Mouse (Mus musculus): ENCODE measurements around the gene Tlr8.
"Not testable (repeated sequence)": the region's sequence is repeated elsewhere in the genome, so short reads cannot be mapped to it uniquely, and the experiment has no call there.

Tlr8 gene

DNA sequence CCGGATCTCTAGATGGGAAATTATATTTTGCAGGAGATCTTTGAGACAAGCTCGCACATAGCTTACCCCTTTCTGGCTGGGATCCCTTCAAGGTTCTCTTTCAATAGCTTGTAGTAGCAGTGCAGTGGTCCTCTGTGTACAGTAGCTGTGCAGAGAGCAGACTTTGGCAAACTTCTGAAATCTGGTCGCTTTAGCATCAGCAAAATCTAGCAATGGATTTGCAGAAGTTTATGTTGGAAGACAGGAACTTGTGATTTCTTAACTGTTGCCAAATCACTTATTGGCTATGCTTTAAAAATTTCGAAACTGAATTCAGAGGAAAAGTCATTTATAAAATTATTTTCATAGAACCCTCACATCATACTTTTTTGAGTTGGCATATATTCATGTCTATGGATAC is at the start of gene Tlr8:
Gene Tlr8, minus strand, starts transcription at position 244 of the 400 bp plus-strand sequence.
- no peak for DNase-seq (ENCODE audit: low spot score)

- DNase-seq (ENCODE audit: low spot score): not testable (repeated sequence)
Measured at GRCm38 (mm10) chrX:167302061-167302460, 37.9 kb upstream of the Tlr8 start.

DNA sequence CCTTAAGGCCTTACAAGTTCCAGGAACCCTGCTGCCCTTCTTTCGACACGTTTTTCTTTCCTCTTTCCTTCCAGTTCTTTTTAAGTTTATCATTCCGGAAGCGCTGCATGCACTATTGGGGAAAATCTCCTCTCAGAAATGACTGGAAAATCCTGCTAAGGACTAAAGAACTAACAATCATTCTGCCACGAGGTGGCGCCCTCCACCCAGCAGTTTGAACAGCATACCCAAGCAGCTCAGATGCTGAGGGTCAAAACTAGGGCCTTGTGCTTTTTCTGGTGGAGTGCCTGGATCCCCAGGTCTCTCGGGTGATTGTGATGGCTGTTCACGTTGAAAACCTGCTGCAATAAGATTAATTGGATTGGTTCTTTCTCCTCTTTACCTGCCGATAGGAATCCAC is 12.8 kb upstream of the Tlr8 start:
- peak; percentile 84 for DNase-seq (ENCODE audit: low spot score)

GRCm38 (mm10) chrX:167276551-167276950 is 12.4 kb upstream of the Tlr8 start:
- DNase-seq (ENCODE audit: low spot score): peak; percentile 4

DNA sequence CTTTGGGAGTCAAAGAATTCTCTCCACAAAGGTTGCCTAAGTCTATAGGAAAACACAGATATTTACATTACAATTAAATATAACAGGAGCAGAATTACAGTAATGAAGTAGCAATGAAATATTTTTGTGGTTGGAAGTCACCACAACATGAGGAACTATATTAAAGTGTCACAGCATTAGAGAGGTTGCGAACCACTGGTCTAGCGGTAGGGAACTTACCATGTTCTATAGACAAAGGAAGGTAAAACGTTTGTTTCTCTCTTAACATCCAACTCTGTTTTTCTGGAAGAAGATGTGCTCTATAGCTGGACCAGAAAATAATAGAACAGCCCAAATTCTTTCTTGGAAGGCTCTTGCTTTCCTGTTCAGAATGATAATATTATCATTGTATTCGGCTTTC is 599 bp downstream of the Tlr8 start:
- no peak for DNase-seq (ENCODE audit: low spot score)

- no peak for DNase-seq (ENCODE audit: low spot score)
Measured at GRCm38 (mm10) chrX:167241736-167242135, 22.4 kb downstream of the Tlr8 start.

GRCm38 (mm10) chrX:167239293-167239921 is 24.7 kb downstream of the Tlr8 start:
- no peak for DNase-seq (ENCODE audit: low spot score)

DNA sequence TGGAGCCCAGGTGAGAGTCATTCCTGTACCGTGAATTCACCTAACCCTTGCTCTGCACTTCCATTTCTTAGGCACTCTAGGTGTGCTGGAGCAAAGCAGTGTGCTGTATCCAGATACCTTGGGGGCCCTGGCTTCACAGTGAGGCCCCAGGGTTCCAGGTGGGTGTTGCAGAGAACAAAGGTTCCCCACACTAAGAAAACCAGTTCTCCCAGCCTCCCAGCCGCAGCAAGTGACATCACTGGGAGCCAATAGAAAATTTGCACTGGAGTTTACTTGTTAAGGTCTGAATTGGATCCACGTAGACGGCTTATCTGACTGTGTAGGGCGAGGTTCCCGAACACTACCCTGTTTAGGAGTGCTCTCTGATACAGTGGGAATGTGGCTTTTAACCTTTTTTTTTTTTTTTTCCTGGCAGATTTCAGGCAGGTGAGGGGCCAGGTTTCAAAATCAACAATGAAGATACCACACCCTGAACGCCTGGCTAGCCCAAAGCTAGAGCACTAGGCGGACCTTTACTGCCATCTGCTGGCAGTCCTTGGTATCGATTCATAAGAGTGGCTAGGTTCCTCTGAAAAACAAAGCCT is 30.9 kb downstream of the Tlr8 start:
- peak; percentile 68 for DNase-seq (ENCODE audit: low spot score)

GRCm38 (mm10) chrX:167231150-167231549 is 33.0 kb downstream of the Tlr8 start:
- DNase-seq (ENCODE audit: low spot score): no peak

DNA sequence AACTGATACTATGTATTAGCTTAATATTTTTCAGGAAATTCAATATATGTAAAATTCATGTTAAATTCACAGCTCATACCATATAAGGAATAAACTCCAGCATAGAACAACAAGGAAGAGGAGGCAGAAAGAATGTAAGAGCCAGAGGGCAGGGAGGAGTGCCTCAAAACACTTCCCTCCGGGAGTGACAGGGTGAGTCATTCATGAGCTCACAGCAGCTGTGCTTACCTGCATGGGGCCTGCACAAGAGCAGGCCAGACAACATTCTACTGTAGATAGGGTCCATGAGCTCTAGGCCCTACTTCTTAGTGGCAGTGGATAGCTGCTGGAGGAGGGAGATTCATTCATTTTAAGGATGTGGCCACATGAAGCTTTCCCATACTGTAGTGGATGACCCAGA is 34.3 kb downstream of the Tlr8 start:
- DNase-seq (ENCODE audit: low spot score): no peak

- peak; percentile 75 for DNase-seq (ENCODE audit: low spot score)
Measured at GRCm38 (mm10) chrX:167229206-167229605, 34.9 kb downstream of the Tlr8 start.

- no peak for DNase-seq (ENCODE audit: low spot score)
Measured at GRCm38 (mm10) chrX:167227756-167228155, 36.4 kb downstream of the Tlr8 start.

DNA sequence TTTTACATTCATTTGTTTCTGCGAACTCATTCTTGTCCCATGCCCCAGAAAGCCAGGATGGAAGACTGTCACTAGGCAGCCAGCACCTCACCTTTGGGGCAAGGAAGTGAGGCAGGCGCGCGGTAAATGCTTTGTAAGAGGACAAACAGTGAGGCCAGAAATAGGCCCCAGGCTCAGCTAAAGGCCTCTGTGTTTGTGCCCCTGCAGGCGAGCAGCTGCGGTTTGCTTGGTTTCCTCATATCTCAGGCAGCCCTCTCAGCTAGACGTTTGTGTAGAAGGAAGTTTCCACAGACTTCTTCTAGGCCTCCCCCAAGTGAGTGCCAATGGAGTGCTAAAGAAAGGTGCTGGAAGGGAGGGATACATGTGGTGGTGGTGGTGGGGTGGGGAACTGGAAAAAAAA is 37.0 kb downstream of the Tlr8 start:
- DNase-seq (ENCODE audit: low spot score): no peak

DNA sequence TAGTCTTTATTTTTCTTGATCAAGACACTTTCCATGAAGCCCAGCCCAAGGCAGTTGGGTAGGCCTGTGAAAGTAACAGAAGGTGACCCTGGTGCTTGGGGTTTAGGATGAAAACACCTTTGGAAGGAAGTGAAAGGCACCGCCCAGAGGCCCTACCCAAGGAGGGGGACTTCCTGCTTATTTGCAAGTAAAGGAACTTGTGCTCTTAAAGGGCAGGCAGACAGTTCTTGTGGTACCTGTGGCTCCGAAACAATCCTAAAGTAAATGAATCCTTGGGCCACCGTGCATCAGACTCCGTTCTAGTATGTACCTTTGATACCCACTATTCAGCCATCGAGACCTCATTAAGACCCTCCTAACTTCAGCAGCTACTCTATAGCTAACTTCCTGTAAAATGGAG is 37.6 kb downstream of the Tlr8 start:
- no peak for DNase-seq (ENCODE audit: low spot score)

DNA sequence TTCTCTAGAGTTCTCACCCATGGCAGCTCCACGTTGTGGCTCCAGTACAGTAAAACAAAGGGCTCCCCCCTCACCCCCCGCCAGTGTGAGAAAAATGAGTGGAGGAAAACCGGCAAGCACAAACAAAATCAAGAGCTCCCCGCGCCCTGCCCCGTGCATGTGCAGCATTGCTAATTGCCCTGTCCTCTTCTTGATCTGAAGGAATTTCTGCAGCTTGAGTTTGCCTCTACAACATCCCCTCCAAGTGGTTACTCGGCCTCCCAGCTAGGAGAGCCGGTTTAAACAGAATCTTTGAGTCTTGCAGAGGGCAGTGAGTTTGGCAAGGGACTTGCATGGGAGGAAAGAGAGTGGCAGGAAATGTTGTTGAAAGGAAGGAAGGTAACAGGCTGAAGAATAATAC is 51.4 kb downstream of the Tlr8 start:
- peak; percentile 50 for DNase-seq (ENCODE audit: low spot score)

- no peak for DNase-seq (ENCODE audit: low spot score)
Measured at GRCm38 (mm10) chrX:167211871-167212555, 52.1 kb downstream of the Tlr8 start.

- DNase-seq (ENCODE audit: low spot score): peak; percentile 8
Measured at GRCm38 (mm10) chrX:167210319-167210728, 53.8 kb downstream of the Tlr8 start.

DNA sequence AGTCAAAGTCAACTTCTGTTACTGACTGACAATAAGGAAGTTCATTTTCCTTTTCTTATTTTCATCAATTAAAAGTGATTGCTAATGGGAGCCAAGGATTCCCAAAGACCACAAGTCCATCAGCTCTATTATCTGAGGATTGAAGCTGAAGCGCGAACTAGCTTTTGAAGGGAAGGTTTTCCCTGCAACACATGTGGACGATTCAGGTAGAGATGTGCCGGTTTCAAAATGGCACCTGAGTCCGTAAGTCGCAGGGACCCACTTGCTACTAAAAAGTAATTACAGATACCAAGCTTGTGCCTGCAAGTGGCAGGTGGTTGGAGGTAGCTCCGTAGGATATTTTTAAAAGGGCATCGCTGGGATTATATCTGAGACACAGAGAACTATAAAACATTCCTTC is 54.3 kb downstream of the Tlr8 start:
- no peak for DNase-seq (ENCODE audit: low spot score)

DNA sequence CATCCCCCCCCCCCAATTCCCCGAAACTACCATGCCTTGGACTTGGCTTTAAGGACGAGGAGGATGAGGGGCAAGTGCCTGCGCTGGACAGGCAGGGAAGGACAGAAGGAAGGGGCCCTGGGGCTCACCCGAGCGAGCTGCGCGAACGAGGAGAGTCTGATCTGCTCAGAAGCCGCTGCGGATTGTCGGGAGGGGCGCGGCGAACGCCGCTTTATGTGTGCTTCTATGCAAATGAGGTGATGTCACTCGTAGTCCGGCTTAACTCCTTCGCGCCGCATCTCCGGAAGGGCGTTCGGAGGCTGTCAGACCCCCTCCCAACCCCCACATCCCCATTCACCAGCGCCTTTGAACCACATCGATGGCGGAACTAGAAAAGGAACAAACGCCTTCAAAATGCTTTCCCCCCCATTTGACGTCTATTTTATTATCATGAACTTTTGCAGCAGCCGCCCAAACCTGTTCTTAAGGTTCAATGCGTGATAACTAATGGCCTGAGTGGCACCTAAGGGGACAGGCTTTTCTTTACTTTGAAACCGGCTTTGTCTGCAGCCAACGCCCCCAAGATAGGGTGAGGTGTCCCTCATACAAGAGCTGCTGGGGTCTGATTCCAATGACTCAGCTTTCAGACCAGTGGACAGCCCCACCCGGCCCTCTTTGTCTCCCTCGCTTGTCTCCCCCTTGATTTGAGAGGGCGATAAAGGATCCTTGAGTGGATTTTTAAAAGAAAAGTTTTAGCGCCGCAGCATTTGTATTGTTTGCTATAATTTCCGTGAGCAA is 55.0 kb downstream of the Tlr8 start, which contains the start of gene Tmsb4x:
Gene Tmsb4x, minus strand, starts transcription at position 338 of the 777 bp plus-strand sequence.
- DNase-seq (ENCODE audit: low spot score): peak; percentile 83

DNA sequence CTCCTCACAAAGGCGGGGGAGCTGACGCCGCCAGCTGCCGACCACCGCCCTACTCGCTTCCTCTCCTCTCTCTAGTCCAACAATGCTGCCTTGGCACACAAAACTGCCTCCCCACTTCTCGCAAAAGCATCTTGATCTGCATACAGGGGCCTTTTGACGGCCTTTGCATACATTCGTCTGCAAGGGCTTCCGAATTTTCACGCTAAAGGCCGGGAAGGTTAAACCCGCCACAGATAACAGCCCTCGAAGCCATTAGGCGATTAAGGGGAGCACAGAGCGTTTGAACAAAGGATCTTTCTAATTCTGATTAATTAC is 55.7 kb downstream of the Tlr8 start:
- DNase-seq (ENCODE audit: low spot score): peak; percentile 43

DNA sequence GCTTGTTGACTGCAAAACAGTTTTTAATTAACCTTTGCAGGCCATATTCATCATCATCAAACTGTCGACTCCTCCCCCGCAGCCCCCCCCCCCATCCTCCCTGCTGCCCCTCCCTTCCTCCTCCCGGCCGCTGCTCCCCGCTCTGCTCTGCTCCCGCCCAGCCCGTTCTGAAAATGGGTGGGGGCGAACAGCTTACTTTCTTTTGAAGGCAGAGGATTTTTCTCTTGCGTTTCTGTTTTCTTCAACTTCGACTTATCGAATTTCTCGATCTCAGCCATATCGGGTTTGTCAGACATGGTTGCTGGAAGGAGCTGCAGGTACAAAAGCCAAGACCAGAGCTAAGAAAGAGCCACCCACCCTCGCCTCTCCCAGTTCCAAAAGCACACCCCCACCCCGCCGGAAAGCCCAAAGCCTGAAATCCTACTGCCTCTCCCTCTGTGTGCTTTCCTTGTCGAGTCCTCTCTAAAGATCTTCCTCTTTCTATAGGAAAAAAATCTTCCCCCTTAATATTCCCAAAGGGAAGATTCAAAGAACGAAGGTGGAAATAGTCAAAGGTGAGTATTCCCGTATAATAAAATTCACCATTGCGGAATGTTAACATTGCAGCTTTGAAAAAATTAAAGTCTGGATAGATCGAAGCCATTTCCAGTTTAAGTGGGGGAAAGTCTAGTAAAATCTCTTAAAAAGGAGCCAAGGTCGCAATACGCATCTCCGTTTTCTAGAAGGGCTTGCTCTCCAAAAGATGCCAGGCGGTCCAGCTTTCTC is 56.2 kb downstream of the Tlr8 start:
- no peak for DNase-seq (ENCODE audit: low spot score)
